Mouse (Mus musculus): ENCODE measurements around the gene Smndc1.

Smndc1 gene

DNA sequence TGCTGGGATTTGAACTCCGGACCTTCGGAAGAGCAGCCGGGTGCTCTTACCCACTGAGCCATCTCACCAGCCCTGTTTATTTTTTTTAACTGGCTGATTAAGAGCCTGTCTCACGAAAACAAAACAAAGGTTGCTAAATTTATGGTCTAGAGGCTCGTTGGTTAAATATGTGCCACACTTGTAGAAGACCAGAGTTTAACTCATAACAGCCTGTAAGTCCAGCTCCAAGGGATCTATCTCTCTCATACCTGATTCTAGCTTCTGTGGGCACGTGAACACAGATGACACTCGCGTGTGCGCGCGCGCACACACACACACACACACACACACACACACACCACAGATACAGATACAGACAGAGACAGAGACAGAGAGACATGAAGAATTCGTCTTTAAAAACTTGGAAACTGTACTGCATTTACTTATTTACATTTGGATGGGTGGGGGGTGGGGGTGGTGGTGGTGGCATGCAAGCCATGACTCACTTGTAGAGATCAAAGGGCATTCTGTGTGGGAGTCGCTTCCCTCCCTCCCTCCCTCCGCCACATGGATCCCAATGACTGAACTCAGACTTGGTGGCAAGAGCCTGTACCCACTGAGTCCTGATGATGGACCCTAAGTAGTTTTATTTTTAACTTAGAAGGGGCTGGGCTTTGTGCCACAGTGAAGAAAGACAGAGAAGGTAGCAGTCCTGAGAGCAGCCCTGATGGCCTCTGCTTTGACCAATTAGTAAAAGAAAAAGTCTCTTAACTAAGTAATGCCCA is 23.4 kb upstream of the Smndc1 start:
- in situ Hi-C loops (cut with MboI, MseI) = no loop called here

GRCm38 (mm10) chr19:53412149-53412848 is 21.9 kb upstream of the Smndc1 start:
- in situ Hi-C loops (cut with MboI, MseI) = no loop called here

- in situ Hi-C loops (cut with MboI, MseI) = no loop called here
Measured at GRCm38 (mm10) chr19:53409663-53410307, 19.4 kb upstream of the Smndc1 start.

DNA sequence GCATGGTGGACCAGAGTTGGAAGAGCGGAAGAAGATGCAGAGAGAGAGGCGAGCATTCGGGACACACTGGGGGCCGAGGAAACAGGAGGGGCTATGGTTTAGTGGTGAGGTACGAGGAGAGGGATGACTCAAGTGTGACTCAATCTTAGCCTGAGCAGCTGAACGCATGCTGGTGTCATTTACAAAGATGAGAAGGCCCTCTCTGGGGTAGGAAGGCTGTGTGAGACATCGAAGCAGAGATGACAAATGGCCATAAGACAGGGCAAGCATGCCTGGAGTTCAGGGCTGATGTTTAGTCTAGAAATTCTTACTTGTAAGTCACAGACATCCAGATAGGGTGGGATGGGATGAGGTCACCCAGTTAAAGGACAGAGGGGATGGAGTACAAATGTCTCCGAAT is 18.0 kb upstream of the Smndc1 start:
- in situ Hi-C loops (cut with MboI, MseI) = no loop called here

GRCm38 (mm10) chr19:53407350-53407749 is 17.0 kb upstream of the Smndc1 start:
- in situ Hi-C loops (cut with MboI, MseI) = no loop called here

DNA sequence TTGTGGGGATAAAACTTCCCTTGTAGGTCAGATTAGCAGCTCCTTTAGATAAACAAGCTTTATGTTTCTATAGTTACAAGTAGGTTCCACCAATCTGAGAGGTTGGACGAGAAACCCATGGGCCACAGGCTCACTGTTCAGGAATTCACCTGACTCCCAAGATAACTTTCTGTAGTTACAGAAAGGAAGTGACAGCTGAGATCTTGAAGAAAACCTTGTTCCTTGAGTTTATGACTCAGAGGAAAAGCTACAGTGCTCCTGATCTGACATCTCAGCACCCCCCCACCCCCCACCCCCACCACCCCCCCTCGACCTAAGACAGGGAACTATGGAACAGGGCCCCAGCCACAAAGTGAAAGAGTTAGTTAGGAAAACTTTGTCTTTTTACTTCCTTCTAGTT is 15.4 kb upstream of the Smndc1 start:
- in situ Hi-C loops (cut with MboI, MseI) = no loop called here

- in situ Hi-C loops (cut with MboI, MseI) = loop anchor here (5.0 kb wide), 3 partner anchors 132 to 227 kb away; no protein-coding TSS in a partner anchor
Measured at GRCm38 (mm10) chr19:53404837-53405356, 14.5 kb upstream of the Smndc1 start.

- in situ Hi-C loops (cut with MboI, MseI) = loop anchor here (5.0 kb wide), 3 partner anchors 133 to 228 kb away; no protein-coding TSS in a partner anchor
Measured at GRCm38 (mm10) chr19:53404219-53404836, 13.9 kb upstream of the Smndc1 start.

- in situ Hi-C loops (cut with MboI, MseI) = loop anchor here (5.0 kb wide), 3 partner anchors 134 to 229 kb away; no protein-coding TSS in a partner anchor
Measured at GRCm38 (mm10) chr19:53402741-53403432, 12.5 kb upstream of the Smndc1 start.

DNA sequence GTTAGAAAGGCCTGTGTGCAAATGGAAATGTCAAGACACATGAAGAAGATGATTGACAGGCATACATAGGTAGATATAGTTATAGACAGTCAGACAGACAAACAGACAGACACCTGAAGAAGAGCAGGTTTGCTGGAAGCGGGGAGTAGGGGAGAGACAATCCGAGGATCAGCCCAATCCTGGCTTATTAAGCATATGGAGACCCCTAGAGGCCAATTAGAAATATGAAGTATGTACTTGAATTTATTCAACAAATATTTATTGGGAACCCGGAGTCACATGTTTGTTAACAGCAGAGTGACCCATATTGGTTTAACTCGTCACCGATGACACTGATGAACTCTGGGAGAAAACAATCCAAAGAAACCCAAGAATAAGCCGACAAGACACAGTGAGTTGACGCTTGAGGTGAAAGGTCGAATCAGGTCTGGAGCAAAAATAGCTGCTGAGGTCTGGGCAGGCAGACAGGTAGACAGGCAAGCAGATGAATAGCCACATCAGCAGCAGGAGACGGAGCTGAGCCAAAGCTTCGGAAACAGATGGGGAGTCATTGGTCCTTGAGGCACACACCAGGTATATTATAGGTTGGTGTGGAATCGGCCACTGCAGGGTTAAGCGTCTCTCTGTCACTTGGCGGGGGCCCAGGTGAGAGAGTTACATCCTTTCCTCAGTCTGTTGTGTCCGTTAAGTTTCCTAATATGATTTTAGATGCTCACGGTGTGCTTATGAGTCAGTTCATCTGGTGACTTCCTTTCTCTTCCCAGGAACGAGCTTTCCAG is 10.1 kb upstream of the Smndc1 start:
- in situ Hi-C loops (cut with MboI, MseI) = loop anchor here (5.0 kb wide), 3 partner anchors 137 to 232 kb away; no protein-coding TSS in a partner anchor

DNA sequence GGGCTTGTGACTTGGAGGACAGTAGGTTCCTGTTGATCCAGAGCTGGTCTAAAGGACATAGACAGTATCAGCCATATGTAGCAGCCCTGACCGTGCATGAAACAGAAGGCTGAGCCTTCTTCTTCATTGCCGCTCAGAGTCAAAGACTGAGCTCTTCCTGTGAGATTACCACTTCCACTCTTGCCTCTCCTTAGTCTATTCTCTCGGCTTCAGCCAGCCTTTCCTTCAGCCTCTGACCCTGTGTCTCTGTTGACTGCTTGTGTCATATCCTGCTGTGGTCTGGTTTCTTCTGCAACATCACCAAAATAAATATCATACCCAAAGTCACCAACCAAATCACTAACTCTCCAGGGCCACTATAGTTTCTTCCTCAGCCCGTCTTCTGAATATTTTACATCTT is 8.8 kb upstream of the Smndc1 start:
- in situ Hi-C loops (cut with MboI, MseI) = loop anchor here (25.0 kb wide), 1 partner anchor 1913 kb away; the partner anchor contains the start of genes Vti1a and Zdhhc6

- in situ Hi-C loops (cut with MboI, MseI) = loop anchor here (25.0 kb wide), 1 partner anchor 1915 kb away; the partner anchor contains the start of genes Vti1a and Zdhhc6
Measured at GRCm38 (mm10) chr19:53397451-53398233, 7.3 kb upstream of the Smndc1 start.

DNA sequence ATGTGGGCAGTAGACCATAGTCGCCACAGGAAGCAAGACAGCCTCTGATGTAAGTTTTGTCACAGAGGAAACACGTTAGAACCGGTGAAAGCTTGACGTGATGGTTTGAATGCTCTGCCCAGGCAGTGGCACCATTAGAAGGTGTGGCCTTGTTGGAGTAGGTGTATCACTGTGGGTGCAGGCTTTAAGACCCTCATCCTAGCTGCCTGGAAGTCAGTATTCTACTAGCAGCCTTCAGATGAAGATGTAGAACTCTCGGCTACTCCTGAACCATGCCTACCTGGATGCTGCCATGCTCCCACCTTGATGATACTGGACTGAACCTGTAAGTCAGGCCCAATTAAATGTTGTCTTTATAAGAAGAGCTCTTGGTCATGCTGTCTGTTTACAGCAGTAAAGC is 5.4 kb upstream of the Smndc1 start:
- in situ Hi-C loops (cut with MboI, MseI) = loop anchor here (25.0 kb wide), 1 partner anchor 1916 kb away; the partner anchor contains the start of genes Vti1a and Zdhhc6

- in situ Hi-C loops (cut with MboI, MseI) = loop anchor here (25.0 kb wide), 1 partner anchor 1917 kb away; the partner anchor contains the start of genes Vti1a and Zdhhc6
Measured at GRCm38 (mm10) chr19:53394956-53395355, 4.6 kb upstream of the Smndc1 start.

DNA sequence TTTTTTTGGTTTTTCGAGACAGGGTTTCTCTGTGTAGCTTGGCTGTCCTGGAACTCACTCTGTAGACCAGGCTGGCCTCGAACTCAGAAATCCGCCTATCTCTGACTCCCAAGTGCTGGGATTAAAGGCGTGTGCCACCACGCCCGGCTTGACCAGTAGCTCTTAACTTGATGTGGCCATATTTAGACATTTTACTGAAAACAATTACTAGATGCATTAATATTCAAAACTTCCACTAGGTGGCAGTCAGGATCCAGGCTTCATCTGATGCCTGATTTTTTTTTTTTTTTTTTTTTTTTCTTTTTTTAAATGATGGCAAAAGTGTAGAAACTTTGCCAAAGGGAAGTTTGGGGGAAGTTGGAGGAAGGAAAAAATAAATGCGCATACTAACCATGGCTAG is 4.2 kb upstream of the Smndc1 start:
- in situ Hi-C loops (cut with MboI, MseI) = loop anchor here (25.0 kb wide), 1 partner anchor 1918 kb away; the partner anchor contains the start of genes Vti1a and Zdhhc6

GRCm38 (mm10) chr19:53393646-53394045 is 3.3 kb upstream of the Smndc1 start:
- in situ Hi-C loops (cut with MboI, MseI) = loop anchor here (25.0 kb wide), 1 partner anchor 1919 kb away; the partner anchor contains the start of genes Vti1a and Zdhhc6

DNA sequence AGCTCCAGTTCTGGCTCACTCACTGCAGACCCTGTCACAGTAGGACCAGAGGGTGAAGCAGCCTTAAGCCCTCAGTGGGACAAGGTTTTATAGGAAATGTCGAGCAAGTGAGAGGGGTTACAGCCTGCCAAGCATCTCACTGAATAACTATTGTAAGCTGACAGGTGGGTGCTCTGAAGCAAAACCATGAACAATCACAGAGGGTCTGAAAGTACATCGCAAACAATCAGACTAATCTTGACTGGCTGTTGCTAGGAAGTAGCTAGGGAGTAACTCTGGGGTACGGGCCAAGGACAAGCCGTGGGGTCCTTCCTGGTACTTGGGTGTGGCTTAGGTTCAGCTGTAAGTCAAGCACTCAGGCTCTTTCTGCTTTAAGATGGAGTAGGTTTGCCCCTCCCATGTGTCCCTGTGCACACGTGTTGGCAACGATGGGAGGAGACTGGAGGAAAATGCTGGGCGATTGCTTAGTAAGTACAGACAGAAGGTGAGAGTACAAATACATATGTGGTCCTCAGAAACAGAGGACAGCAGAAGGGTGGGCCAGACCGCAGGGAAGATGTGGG is 2.5 kb upstream of the Smndc1 start:
- in situ Hi-C loops (cut with MboI, MseI) = loop anchor here (25.0 kb wide), 1 partner anchor 1919 kb away; the partner anchor contains the start of genes Vti1a and Zdhhc6

GRCm38 (mm10) chr19:53391787-53392186 is 1.4 kb upstream of the Smndc1 start:
- in situ Hi-C loops (cut with MboI, MseI) = loop anchor here (25.0 kb wide), 1 partner anchor 1921 kb away; the partner anchor contains the start of genes Vti1a and Zdhhc6

Data from T-helper 1 cell (primary cell).